Mouse (Mus musculus): ENCODE measurements around the gene Slfn4. TPM values are rescaled to one million over a fixed set of nuclear protein-coding genes. Genes with fewer than 3 reads are reported as not detected.
"Not testable (repeated sequence)": the region's sequence is repeated elsewhere in the genome, so short reads cannot be mapped to it uniquely, and the experiment has no call there.

Slfn4 gene
- total RNA-seq (2014; rRNA removed): 0.13 and 0.28 TPM in 2 replicates
- polyA plus RNA-seq (2012; rRNA removed): 0.02 and 0.11 TPM in 2 replicates

DNA sequence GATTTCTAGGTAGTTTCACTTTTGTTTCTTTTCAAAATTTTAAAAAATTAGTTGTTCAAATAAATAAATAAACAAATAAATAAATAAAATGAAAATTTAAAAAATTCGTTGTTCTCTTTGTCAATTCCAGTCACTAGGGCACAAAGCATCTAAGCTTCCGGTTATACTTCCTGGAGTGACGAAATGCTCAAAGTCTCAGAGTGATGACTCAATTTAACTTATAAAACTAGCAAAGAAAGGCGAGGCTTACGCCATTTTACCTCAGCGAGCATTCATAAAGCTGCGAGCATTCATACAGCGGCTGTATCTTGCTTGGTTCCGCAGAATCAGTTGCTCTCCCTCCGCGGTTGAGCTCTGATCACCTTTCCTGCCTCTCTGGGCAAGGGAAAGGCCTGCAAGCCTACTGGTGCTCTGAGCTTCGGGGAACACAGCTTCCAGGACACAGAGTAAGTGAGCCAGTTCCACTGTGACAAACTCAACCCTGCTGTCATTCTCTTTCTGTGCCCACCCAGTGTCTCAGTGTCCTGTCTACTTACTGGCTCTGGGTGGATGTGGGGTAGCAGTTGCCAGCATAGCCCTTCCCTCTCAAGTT, at the start of gene Slfn4:
Gene Slfn4 (plus strand): TSS at position 239 of the 592 bp plus-strand sequence.
- no peak within 1 kb of the TSS for H3K27ac ChIP-seq (replicated peaks; ENCODE audit: insufficient read depth, low read depth, low read length)
- H3K9ac ChIP-seq (ENCODE audit: low read depth, low read length): no peak within 1 kb of the TSS
- H3K36me3 ChIP-seq (ENCODE audit: control insufficient read depth, insufficient read depth, low read length): no peaks in the 10 kb centered on the region
- 83% methylated on average over 12 of the region's 12 CpGs for WGBS
- no peaks in the 10 kb centered on the region for H3K4me1 ChIP-seq (ENCODE audit: control insufficient read depth, insufficient read depth, low read length)
- H3K4me3 ChIP-seq (ENCODE audit: insufficient read depth, low read depth, low read length): no peak within 1 kb of the TSS
- no peak for DNase-seq (ENCODE audit: extremely low read depth, low read depth, low spot score)
- H3K79me2 ChIP-seq (ENCODE audit: control insufficient read depth, insufficient read depth, low read length): no peaks in the 10 kb centered on the region
- TF ChIP-seq POLR2A (IDR thresholded peaks at IDR 0.05; ENCODE audit: extremely low read depth, insufficient read depth, low read length) (no peak), CTCF (IDR thresholded peaks at IDR 0.05; ENCODE audit: low read depth, low read length) (no peak)
- H3K27me3 ChIP-seq (ENCODE audit: control insufficient read depth, insufficient read depth, low read length): no peaks in the 10 kb centered on the region

DNA sequence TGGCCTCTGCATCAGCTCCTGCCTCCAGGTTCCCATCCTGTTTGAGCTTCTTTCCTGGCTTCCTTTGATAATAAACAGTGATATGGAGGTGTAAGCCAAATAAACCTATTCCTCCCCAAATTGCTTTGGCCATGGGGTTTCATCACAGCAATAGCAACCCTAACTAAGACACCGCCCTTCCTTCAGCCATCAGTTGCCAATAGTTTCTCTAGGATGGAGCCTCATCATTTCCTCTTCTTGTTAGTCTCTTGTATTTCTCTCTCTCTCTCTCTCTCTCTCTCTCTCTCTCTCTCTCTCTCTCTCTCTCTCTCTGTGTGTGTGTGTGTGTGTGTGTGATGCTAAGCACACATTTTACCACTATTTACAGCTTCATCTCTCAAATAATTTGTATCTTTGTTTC, 49.4 kb upstream of the Slfn4 start:
- not testable (repeated sequence) for DNase-seq (ENCODE audit: extremely low read depth, low read depth, low spot score); H3K27me3 ChIP-seq (ENCODE audit: control insufficient read depth, insufficient read depth, low read length); H3K9ac ChIP-seq (ENCODE audit: low read depth, low read length); H3K79me2 ChIP-seq (ENCODE audit: control insufficient read depth, insufficient read depth, low read length); H3K4me1 ChIP-seq (ENCODE audit: control insufficient read depth, insufficient read depth, low read length); H3K4me3 ChIP-seq (ENCODE audit: insufficient read depth, low read depth, low read length); H3K36me3 ChIP-seq (ENCODE audit: control insufficient read depth, insufficient read depth, low read length); H3K27ac ChIP-seq (replicated peaks; ENCODE audit: insufficient read depth, low read depth, low read length)
- 91% methylated on average over 1 of the region's 1 CpGs for WGBS

DNA sequence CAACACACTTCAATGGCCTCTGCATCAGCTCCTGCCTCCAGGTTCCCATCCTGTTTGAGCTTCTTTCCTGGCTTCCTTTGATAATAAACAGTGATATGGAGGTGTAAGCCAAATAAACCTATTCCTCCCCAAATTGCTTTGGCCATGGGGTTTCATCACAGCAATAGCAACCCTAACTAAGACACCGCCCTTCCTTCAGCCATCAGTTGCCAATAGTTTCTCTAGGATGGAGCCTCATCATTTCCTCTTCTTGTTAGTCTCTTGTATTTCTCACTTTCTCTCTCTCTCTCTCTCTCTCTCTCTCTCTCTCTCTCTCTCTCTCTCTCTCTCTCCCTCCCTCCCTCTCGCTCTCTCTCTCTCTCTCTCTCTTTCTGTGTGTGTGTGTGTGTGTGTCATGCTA, 37.7 kb upstream of the Slfn4 start:
- H3K4me3 ChIP-seq (ENCODE audit: insufficient read depth, low read depth, low read length); H3K36me3 ChIP-seq (ENCODE audit: control insufficient read depth, insufficient read depth, low read length); H3K27me3 ChIP-seq (ENCODE audit: control insufficient read depth, insufficient read depth, low read length); H3K79me2 ChIP-seq (ENCODE audit: control insufficient read depth, insufficient read depth, low read length); H3K9ac ChIP-seq (ENCODE audit: low read depth, low read length); H3K4me1 ChIP-seq (ENCODE audit: control insufficient read depth, insufficient read depth, low read length); H3K27ac ChIP-seq (replicated peaks; ENCODE audit: insufficient read depth, low read depth, low read length); DNase-seq (ENCODE audit: extremely low read depth, low read depth, low spot score): not testable (repeated sequence)
- WGBS: 100% methylated on average over 1 of the region's 2 CpGs

DNA sequence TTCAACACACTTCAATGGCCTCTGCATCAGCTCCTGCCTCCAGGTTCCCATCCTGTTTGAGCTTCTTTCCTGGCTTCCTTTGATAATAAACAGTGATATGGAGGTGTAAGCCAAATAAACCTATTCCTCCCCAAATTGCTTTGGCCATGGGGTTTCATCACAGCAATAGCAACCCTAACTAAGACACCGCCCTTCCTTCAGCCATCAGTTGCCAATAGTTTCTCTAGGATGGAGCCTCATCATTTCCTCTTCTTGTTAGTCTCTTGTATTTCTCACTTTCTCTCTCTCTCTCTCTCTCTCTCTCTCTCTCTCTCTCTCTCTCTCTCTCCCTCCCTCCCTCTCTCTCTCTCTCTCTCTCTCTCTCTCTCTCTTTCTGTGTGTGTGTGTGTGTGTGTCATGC, 26.0 kb upstream of the Slfn4 start:
- H3K4me1 ChIP-seq (ENCODE audit: control insufficient read depth, insufficient read depth, low read length); H3K9ac ChIP-seq (ENCODE audit: low read depth, low read length); H3K27ac ChIP-seq (replicated peaks; ENCODE audit: insufficient read depth, low read depth, low read length); H3K27me3 ChIP-seq (ENCODE audit: control insufficient read depth, insufficient read depth, low read length); H3K4me3 ChIP-seq (ENCODE audit: insufficient read depth, low read depth, low read length); H3K79me2 ChIP-seq (ENCODE audit: control insufficient read depth, insufficient read depth, low read length); DNase-seq (ENCODE audit: extremely low read depth, low read depth, low spot score); H3K36me3 ChIP-seq (ENCODE audit: control insufficient read depth, insufficient read depth, low read length): not testable (repeated sequence)
- no CpG with 5 or more reads among the region's 1 CpGs for WGBS

- Histone ChIP-seq H3K4me1 (ENCODE audit: control insufficient read depth, insufficient read depth, low read length) (no peaks in the 10 kb centered on the region), H3K9ac (ENCODE audit: low read depth, low read length) (peak within 1 kb of the TSS; percentile 51; the same call in 1 of the 2 replicates), H3K36me3 (ENCODE audit: control insufficient read depth, insufficient read depth, low read length) (no peaks in the 10 kb centered on the region), H3K27ac (replicated peaks; ENCODE audit: insufficient read depth, low read depth, low read length) (no peak within 1 kb of the TSS), H3K4me3 (ENCODE audit: insufficient read depth, low read depth, low read length) (peak within 1 kb of the TSS; percentile 32; the same call in 1 of the 2 replicates), H3K79me2 (ENCODE audit: control insufficient read depth, insufficient read depth, low read length) (no peaks in the 10 kb centered on the region), H3K27me3 (ENCODE audit: control insufficient read depth, insufficient read depth, low read length) (no peaks in the 10 kb centered on the region; the same call in 1 of the 2 replicates)
- WGBS: 71% methylated on average over 12 of the region's 12 CpGs
- no peak for DNase-seq (ENCODE audit: extremely low read depth, low read depth, low spot score)
- no peak for TF ChIP-seq POLR2A (IDR thresholded peaks at IDR 0.05; ENCODE audit: extremely low read depth, insufficient read depth, low read length)
- TF ChIP-seq CTCF (IDR thresholded peaks at IDR 0.05; ENCODE audit: low read depth, low read length): no peak
Measured at GRCm38 (mm10) chr11:83191134-83191893, 16.3 kb downstream of the Slfn4 start, which contains the start of gene Slfn3. Gene Slfn3 (plus strand): TSS chr11:83191330.

DNA sequence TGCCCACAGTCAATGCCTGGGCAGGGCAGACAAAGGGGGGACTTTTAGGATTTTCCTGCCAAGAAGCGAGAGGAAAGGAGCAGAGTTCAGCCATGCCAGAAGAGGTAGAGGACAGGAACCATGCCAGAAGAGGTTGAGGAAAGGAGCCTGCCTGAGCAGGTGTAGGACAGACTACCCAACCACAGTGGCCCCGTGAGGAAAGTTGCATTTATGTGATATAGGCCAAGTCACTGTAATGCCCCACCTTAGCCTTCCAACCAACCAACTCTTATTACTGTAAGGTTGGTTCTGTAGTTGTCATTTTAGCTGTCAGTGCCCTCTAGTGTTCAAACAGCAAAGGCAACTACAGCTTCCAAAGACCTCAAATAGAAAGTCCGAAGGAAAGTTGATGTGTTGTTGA, 17.0 kb downstream of the Slfn4 start:
- TF ChIP-seq POLR2A (IDR thresholded peaks at IDR 0.05; ENCODE audit: extremely low read depth, insufficient read depth, low read length) (no peak), CTCF (IDR thresholded peaks at IDR 0.05; ENCODE audit: low read depth, low read length) (no peak)
- Histone ChIP-seq H3K4me1 (ENCODE audit: control insufficient read depth, insufficient read depth, low read length) (no peaks in the 10 kb centered on the region), H3K79me2 (ENCODE audit: control insufficient read depth, insufficient read depth, low read length) (no peaks in the 10 kb centered on the region), H3K4me3 (ENCODE audit: insufficient read depth, low read depth, low read length) (no peak overlapping the region), H3K36me3 (ENCODE audit: control insufficient read depth, insufficient read depth, low read length) (no peaks in the 10 kb centered on the region), H3K27ac (replicated peaks; ENCODE audit: insufficient read depth, low read depth, low read length) (no peak overlapping the region), H3K9ac (ENCODE audit: low read depth, low read length) (peak overlapping the region; percentile 51; the same call in 1 of the 2 replicates), H3K27me3 (ENCODE audit: control insufficient read depth, insufficient read depth, low read length) (no peaks in the 10 kb centered on the region)
- peak; percentile 15 for DNase-seq (ENCODE audit: extremely low read depth, low read depth, low spot score)
- 44% methylated on average over 3 of the region's 3 CpGs for WGBS

Measured in liver, adult 2 months (tissue).